Mouse (Mus musculus): Measurements from ENCODE around the gene Cts3.
"Not testable (repeated sequence)": the region's sequence is repeated elsewhere in the genome, so short reads cannot be mapped to it uniquely, and the experiment has no call there.

Gene Cts3

GRCm38 (mm10) chr13:61570027-61570426, at the start of gene Cts3:
TSS of gene Cts3 (minus strand) at chr13:61570127.
- no peak for DNase-seq (ENCODE audit: low read depth, low spot score)

GRCm38 (mm10) chr13:61568074-61568473, 1.9 kb downstream of the Cts3 start, which contains the start of gene Gm49352:
TSS of gene Gm49352 (minus strand) at chr13:61568174.
- not testable (repeated sequence) for DNase-seq (ENCODE audit: low read depth, low spot score)

GRCm38 (mm10) chr13:61541631-61542030, 28.3 kb downstream of the Cts3 start, which contains the start of gene Ctsm:
TSS of gene Ctsm (minus strand) at chr13:61541839.
- no peak for DNase-seq (ENCODE audit: low read depth, low spot score)
